Mouse (Mus musculus): ENCODE measurements around the gene Rbfox2.

GRCm38 (mm10) chr15:77329681-77330180 is 22.9 kb upstream of the Rbfox2 start:
- no peak for TF ChIP-seq CTCF (IDR thresholded peaks at IDR 0.05; ENCODE audit: extremely low read depth, insufficient read depth, insufficient read length, insufficient replicate concordance)
- TF ChIP-seq POLR2A (IDR thresholded peaks at IDR 0.05; ENCODE audit: low read depth, low read length) = no peak
